Mouse (Mus musculus) skeletal muscle tissue, adult 2 months (tissue): ENCODE data around the gene Gm20388.

ENCODE experiments used
- DNase-seq: peaks from one replicate; pipeline ENCODE4 v3.0.0-alpha.2; 2012; ENCODE audit warnings: low read depth, low spot score

Gene Gm20388

GRCm38 (mm10) chr8:120079361-120079760 is 168.7 kb downstream of the Gm20388 start:
- no peak for DNase-seq

GRCm38 (mm10) chr8:120083261-120083660 is 172.6 kb downstream of the Gm20388 start:
- no peak for DNase-seq

- DNase-seq: no peak
These were observed 174.1 kb downstream of the Gm20388 start for GRCm38 (mm10) chr8:120084783-120085182.

GRCm38 (mm10) chr8:120089511-120089910 is 178.9 kb downstream of the Gm20388 start:
- no peak for DNase-seq

- no peak for DNase-seq
These were observed 180.4 kb downstream of the Gm20388 start for GRCm38 (mm10) chr8:120091032-120091431.

GRCm38 (mm10) chr8:120093103-120093502 is 182.5 kb downstream of the Gm20388 start:
- DNase-seq: no peak

GRCm38 (mm10) chr8:120094801-120095200 is 184.2 kb downstream of the Gm20388 start:
- DNase-seq: no peak

GRCm38 (mm10) chr8:120096486-120096885 is 185.8 kb downstream of the Gm20388 start:
- DNase-seq: no peak

- no peak for DNase-seq
These were observed 189.9 kb downstream of the Gm20388 start for GRCm38 (mm10) chr8:120100388-120101067.

GRCm38 (mm10) chr8:120101068-120101972 is 190.7 kb downstream of the Gm20388 start, which contains the start of gene Zdhhc7:
TSS of gene Zdhhc7 (minus strand) at chr8:120101482.
- peak; percentile 80 for DNase-seq

- DNase-seq: no peak
These were observed 193.3 kb downstream of the Gm20388 start for GRCm38 (mm10) chr8:120103916-120104315.

GRCm38 (mm10) chr8:120104721-120105272 is 194.2 kb downstream of the Gm20388 start:
- peak; percentile 79 for DNase-seq

GRCm38 (mm10) chr8:120109149-120109548 is 198.5 kb downstream of the Gm20388 start:
- DNase-seq: peak; percentile 67

GRCm38 (mm10) chr8:120110966-120111365 is 200.3 kb downstream of the Gm20388 start:
- no peak for DNase-seq

- DNase-seq: no peak
These were observed 200.7 kb downstream of the Gm20388 start for GRCm38 (mm10) chr8:120111382-120111781.

- DNase-seq: no peak
These were observed 201.9 kb downstream of the Gm20388 start for GRCm38 (mm10) chr8:120112535-120112934.

- peak; percentile 74 for DNase-seq
These were observed 202.7 kb downstream of the Gm20388 start for GRCm38 (mm10) chr8:120113306-120113705.

GRCm38 (mm10) chr8:120113758-120114255 is 203.2 kb downstream of the Gm20388 start, which contains the start of gene 6430548M08Rik:
TSS of gene 6430548M08Rik (plus strand) at chr8:120114152.
- peak; percentile 100 for DNase-seq

GRCm38 (mm10) chr8:120114315-120114841 is 203.7 kb downstream of the Gm20388 start:
- no peak for DNase-seq

- DNase-seq: no peak
These were observed 206.0 kb downstream of the Gm20388 start for GRCm38 (mm10) chr8:120116600-120116999.

- no peak for DNase-seq
These were observed 207.5 kb downstream of the Gm20388 start for GRCm38 (mm10) chr8:120118162-120118561.

GRCm38 (mm10) chr8:120118847-120119246 is 208.2 kb downstream of the Gm20388 start:
- no peak for DNase-seq
